Mouse (Mus musculus) macrophage (primary cell): Measurements from ENCODE around the gene Mrpl16. TPM values are rescaled to one million over a fixed set of nuclear protein-coding genes. Genes with fewer than 3 reads are reported as not detected.

Experiments
- H3K27ac ChIP-seq: fragments of 350-480 bp; formaldehyde crosslinking; 2 replicates; pipeline ENCODE4 v1.9.0; 2021
- H3K36me3 ChIP-seq: fragments of 350-480 bp; formaldehyde crosslinking; 2 replicates; pipeline ENCODE4 v1.9.0; 2021; ENCODE audit errors: inconsistent target
- H3K4me3 ChIP-seq: fragments of 350-480 bp; formaldehyde crosslinking; 2 replicates; pipeline ENCODE4 v1.9.0; 2021; ENCODE audit errors: inconsistent target
- H3K79me2 ChIP-seq: fragments of 350-480 bp; formaldehyde crosslinking; 2 replicates; pipeline ENCODE4 v1.9.0; 2021; ENCODE audit errors: inconsistent target
- WGBS: methylation state at CpG from one replicate; pipeline ENCODE4 v1.1.7; 2026; ENCODE audit warnings: inconsistent platforms; ENCODE audit not compliant: missing documents; 5-methylcytosine and 5-hydroxymethylcytosine counted together
- polyA plus RNA-seq: library from polyadenylated mRNA; stranded (reverse); fragments of 250-400 nt; gene quantifications from 3 replicates; pipeline ENCODE4 v1.2.4, GENCODE M21; 2018; ENCODE audit warnings: inconsistent platforms

Mrpl16 gene
- polyA plus RNA-seq, 1 experiment from 2014 or later, result 40.6 TPM

GRCm38 (mm10) chr19:11785409-11786154, 15.4 kb downstream of the Mrpl16 start:
- WGBS, result 93% methylated on average over 14 of the region's 14 CpGs
- Histone ChIP-seq H3K36me3 (peaks cover 66% of the 10 kb centered on the region), H3K27ac (no peak overlapping the region), H3K4me3 (no peak overlapping the region), H3K79me2 (no peaks in the 10 kb centered on the region)

- Histone ChIP-seq H3K79me2 (peaks cover 7% of the 10 kb centered on the region; the same call in 1 of the 2 replicates), H3K36me3 (peaks cover 51% of the 10 kb centered on the region), H3K27ac (no peak overlapping the region), H3K4me3 (no peak overlapping the region)
- WGBS, result 89% methylated on average over 6 of the region's 6 CpGs
Measured at GRCm38 (mm10) chr19:11787826-11788225, 17.6 kb downstream of the Mrpl16 start.

GRCm38 (mm10) chr19:11788876-11789275, 18.7 kb downstream of the Mrpl16 start:
- WGBS, result 98% methylated on average over 6 of the region's 6 CpGs

GRCm38 (mm10) chr19:11791825-11792224, 21.6 kb downstream of the Mrpl16 start:
- Histone ChIP-seq H3K4me3 (no peak overlapping the region), H3K27ac (no peak overlapping the region), H3K36me3 (peaks cover 21% of the 10 kb centered on the region; the same call in 1 of the 2 replicates), H3K79me2 (peaks cover 46% of the 10 kb centered on the region)
- WGBS, result 56% methylated on average over 5 of the region's 5 CpGs

More at GRCm38 (mm10) chr19:11788876-11789275, 18.7 kb downstream of the Mrpl16 start:
- H3K79me2 ChIP-seq, result peaks cover 16% of the 10 kb centered on the region
- H3K4me3 ChIP-seq, result no peak overlapping the region
- peaks cover 40% of the 10 kb centered on the region for H3K36me3 ChIP-seq
- H3K27ac ChIP-seq, result no peak overlapping the region

GRCm38 (mm10) chr19:11793741-11794359, 23.7 kb downstream of the Mrpl16 start:
- Histone ChIP-seq H3K79me2 (peaks cover 54% of the 10 kb centered on the region), H3K4me3 (no peak overlapping the region), H3K36me3 (peaks cover 20% of the 10 kb centered on the region; the same call in 1 of the 2 replicates), H3K27ac (no peak overlapping the region)
- WGBS, result 100% methylated on average over 1 of the region's 2 CpGs

- WGBS, result 94% methylated on average over 6 of the region's 6 CpGs
- H3K36me3 ChIP-seq, result peaks cover 14% of the 10 kb centered on the region; the same call in 1 of the 2 replicates
- H3K27ac ChIP-seq, result no peak overlapping the region
- no peak overlapping the region for H3K4me3 ChIP-seq
- peaks cover 59% of the 10 kb centered on the region for H3K79me2 ChIP-seq
Measured at GRCm38 (mm10) chr19:11794447-11794846, 24.3 kb downstream of the Mrpl16 start.

GRCm38 (mm10) chr19:11800531-11801315, 30.5 kb downstream of the Mrpl16 start:
- Histone ChIP-seq H3K36me3 (no peaks in the 10 kb centered on the region; the same call in 1 of the 2 replicates), H3K27ac (no peak overlapping the region), H3K79me2 (peaks cover 38% of the 10 kb centered on the region)

GRCm38 (mm10) chr19:11804423-11804822, 34.2 kb downstream of the Mrpl16 start:
- 0 out of 2 replicates have a peak overlapping the region, but pooled peaks have one; percentile 4 for H3K27ac ChIP-seq
- H3K36me3 ChIP-seq, result no peaks in the 10 kb centered on the region; the same call in 1 of the 2 replicates
- 0% methylated on average over 1 of the region's 1 CpGs for WGBS
- H3K79me2 ChIP-seq, result peaks cover 44% of the 10 kb centered on the region
- H3K4me3 ChIP-seq, result no peak overlapping the region

More at GRCm38 (mm10) chr19:11800531-11801315, 30.5 kb downstream of the Mrpl16 start:
- H3K4me3 ChIP-seq, result no peak overlapping the region
- WGBS, result 66% methylated on average over 8 of the region's 8 CpGs

- WGBS, result 4% methylated on average over 2 of the region's 2 CpGs
- Histone ChIP-seq H3K4me3 (no peak overlapping the region), H3K79me2 (peaks cover 70% of the 10 kb centered on the region), H3K36me3 (no peaks in the 10 kb centered on the region), H3K27ac (no peak overlapping the region)
Measured at GRCm38 (mm10) chr19:11807251-11807650, 37.1 kb downstream of the Mrpl16 start.

- WGBS, result 49% methylated on average over 6 of the region's 6 CpGs
- Histone ChIP-seq H3K36me3 (no peaks in the 10 kb centered on the region), H3K4me3 (no peak overlapping the region), H3K79me2 (peaks cover 76% of the 10 kb centered on the region), H3K27ac (peak overlapping the region; percentile 33)
Measured at GRCm38 (mm10) chr19:11807822-11808221, 37.6 kb downstream of the Mrpl16 start.

- no peaks in the 10 kb centered on the region for H3K36me3 ChIP-seq
- peaks cover 82% of the 10 kb centered on the region for H3K79me2 ChIP-seq
- 14% methylated on average over 2 of the region's 2 CpGs for WGBS
- peak overlapping the region; percentile 33 for H3K27ac ChIP-seq
- no peak overlapping the region for H3K4me3 ChIP-seq
Measured at GRCm38 (mm10) chr19:11808452-11808851, 38.3 kb downstream of the Mrpl16 start.

- 0 out of 2 replicates have a peak overlapping the region, but pooled peaks have one; percentile 15 for H3K27ac ChIP-seq
- peaks cover 94% of the 10 kb centered on the region for H3K79me2 ChIP-seq
- no peaks in the 10 kb centered on the region for H3K36me3 ChIP-seq
- WGBS, result 44% methylated on average over 5 of the region's 5 CpGs
- no peak overlapping the region for H3K4me3 ChIP-seq
Measured at GRCm38 (mm10) chr19:11810003-11810758, 40.0 kb downstream of the Mrpl16 start.

- WGBS, result 100% methylated on average over 1 of the region's 1 CpGs
Measured at GRCm38 (mm10) chr19:11810856-11811255, 40.7 kb downstream of the Mrpl16 start.

More at GRCm38 (mm10) chr19:11810856-11811255, 40.7 kb downstream of the Mrpl16 start:
- no peak overlapping the region for H3K27ac ChIP-seq
- no peak overlapping the region for H3K4me3 ChIP-seq
- no peaks in the 10 kb centered on the region for H3K36me3 ChIP-seq
- peaks cover 94% of the 10 kb centered on the region for H3K79me2 ChIP-seq
